Mouse (Mus musculus): Measurements from ENCODE around the gene Camk2g.

Gene Camk2g

GRCm38 (mm10) chr14:20701554-20701953 lies 92.3 kb downstream of the Camk2g start:
- DNase-seq (ENCODE audit: low read depth), result no peak

DNA sequence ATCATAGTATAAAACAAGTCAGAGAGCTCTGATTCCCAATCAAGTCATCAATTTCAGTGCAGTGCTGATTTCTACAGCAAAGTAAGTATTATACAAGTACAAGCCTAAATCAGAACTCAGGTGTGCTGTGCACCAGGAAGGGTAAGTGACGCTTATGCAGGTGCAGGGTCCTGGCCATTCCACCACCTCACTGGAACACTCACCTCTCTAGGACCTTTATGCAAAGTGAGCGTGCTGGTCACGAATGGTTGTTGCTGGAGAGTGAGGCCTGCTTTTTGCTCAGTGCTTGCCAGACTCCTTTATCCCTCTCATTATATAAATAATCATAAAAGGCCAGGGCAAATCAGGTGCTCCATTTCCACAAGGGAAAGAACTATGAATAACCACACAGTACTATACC lies 93.5 kb downstream of the Camk2g start:
- no peak for DNase-seq (ENCODE audit: low read depth)

- DNase-seq (ENCODE audit: low read depth), result no peak
These were observed 95.4 kb downstream of the Camk2g start for GRCm38 (mm10) chr14:20698515-20698914.

DNA sequence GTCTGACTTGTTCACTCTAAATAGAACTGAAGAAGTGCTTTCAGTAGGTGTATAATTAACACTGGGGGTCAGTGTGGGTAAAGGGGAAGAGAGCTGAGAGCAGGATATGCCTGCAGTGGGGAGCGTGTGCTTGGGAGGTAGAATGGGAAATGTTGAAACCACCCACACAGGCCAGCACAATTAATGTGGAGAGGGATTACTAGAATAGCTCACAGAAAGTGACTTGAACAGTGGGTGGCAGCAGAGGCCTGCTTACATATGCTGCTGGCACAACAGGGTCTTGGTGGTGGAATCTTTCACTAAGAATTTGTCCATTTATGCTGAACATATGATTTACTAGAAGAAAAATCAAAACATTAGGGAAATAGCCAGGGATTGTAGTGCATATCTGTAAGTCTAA lies 96.9 kb downstream of the Camk2g start:
- DNase-seq (ENCODE audit: low read depth), result no peak

DNA sequence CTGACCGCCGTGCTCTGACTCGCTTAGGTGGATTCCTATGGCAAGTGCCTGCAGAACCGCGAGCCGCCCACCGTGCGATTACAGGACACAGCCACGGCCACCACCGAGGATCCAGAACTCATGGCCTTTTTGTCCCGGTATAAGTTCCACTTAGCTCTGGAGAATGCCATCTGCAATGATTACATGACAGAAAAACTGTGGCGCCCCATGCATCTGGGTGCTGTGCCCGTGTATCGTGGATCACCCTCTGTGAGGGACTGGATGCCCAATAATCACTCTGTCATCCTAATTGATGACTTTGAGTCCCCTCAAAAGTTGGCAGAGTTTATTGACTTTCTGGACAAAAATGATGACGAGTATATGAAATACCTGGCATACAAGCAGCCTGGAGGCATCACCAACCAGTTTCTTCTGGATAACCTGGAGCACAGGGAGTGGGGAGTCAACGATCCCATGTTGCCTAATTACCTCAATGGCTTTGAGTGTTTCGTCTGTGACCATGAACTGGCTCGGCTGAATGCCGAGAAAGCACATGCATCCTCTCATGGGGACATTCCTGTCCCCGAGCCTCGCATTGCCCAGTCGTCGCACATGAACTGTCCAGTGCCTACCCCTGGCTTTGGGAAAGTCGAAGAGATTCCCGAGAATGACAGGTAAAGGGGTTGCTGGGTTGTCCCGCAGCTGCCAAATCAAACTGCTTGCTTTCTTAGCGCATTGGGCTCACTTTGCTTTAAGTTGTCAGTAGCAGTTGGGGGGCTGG lies 97.9 kb downstream of the Camk2g start:
- DNase-seq (ENCODE audit: low read depth), result no peak

GRCm38 (mm10) chr14:20694884-20695760 lies 98.8 kb downstream of the Camk2g start, which contains the start of gene Fut11:
Fut11 (plus strand) TSS chr14:20694968.
- peak; percentile 74 for DNase-seq (ENCODE audit: low read depth)

GRCm38 (mm10) chr14:20694185-20694883 lies 99.6 kb downstream of the Camk2g start:
- DNase-seq (ENCODE audit: low read depth), result no peak

GRCm38 (mm10) chr14:20693589-20694101 lies 100.2 kb downstream of the Camk2g start:
- DNase-seq (ENCODE audit: low read depth), result no peak

GRCm38 (mm10) chr14:20691772-20692171 lies 102.1 kb downstream of the Camk2g start:
- no peak for DNase-seq (ENCODE audit: low read depth)

DNA sequence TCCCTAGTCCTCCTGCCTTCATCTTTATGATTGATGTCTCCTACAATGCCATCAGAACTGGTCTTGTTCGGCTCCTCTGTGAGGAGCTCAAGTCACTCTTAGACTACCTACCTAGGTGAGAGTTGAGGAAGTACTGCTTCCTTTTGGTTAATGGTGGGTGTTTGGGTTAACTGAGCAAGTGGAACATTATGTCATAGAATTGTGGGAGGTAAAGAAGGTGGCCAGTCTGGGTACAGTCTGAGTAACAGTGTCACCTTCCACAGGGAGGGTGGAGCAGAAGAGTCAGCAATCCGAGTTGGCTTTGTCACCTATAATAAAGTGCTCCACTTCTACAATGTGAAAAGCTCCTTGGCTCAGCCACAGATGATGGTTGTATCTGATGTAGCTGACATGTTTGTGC lies 104.9 kb downstream of the Camk2g start:
- DNase-seq (ENCODE audit: low read depth), result no peak

DNA sequence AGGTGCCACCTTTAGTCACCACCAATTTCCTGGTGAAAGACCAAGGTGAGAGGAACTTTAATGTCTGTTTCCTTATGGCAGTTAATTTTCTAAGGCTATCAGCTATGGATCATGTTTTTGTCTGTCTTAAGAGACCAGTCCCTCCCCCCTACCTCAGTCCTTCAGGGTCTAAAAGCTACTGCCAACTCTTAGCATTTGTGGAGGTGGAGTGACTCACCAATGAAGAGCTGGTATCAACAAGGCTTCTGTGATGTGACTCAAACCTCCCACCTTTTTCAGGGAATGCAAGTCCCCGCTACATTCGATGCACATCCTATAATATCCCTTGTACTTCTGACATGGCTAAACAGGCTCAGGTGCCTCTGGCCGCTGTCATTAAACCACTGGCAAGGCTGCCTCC lies 107.3 kb downstream of the Camk2g start:
- no peak for DNase-seq (ENCODE audit: low read depth)
